Mouse (Mus musculus) thymus, adult 2 months (tissue): ENCODE data around the gene Gm853. TPM values are rescaled to one million over a fixed set of nuclear protein-coding genes. Genes with fewer than 3 reads are reported as not detected.

Source experiments
- DNase-seq: peaks from one replicate; pipeline ENCODE4 v3.0.0; 2021
- H3K27ac ChIP-seq: fragments of 200-500 bp; 2 replicates; pipeline ENCODE4 v1.5.1; 2012; ENCODE audit warnings: low read length, control low read depth; ENCODE audit not compliant: control insufficient read depth, insufficient read depth
- H3K27me3 ChIP-seq: fragments of 200-500 bp; 2 replicates; pipeline ENCODE4 v1.6.1; 2012; ENCODE audit warnings: mild to moderate bottlenecking, low read length, moderate library complexity, mixed read lengths; ENCODE audit not compliant: control insufficient read depth, insufficient read depth
- H3K36me3 ChIP-seq: fragments of 200-500 bp; 2 replicates; pipeline ENCODE4 v1.6.1; 2012; ENCODE audit warnings: mild to moderate bottlenecking, low read length, moderate library complexity; ENCODE audit not compliant: control insufficient read depth, insufficient read depth
- H3K4me1 ChIP-seq: fragments of 200-500 bp; replicated peaks from 2 replicates; pipeline ENCODE4 v1.6.1; 2012; ENCODE audit warnings: low read length; ENCODE audit not compliant: control insufficient read depth, insufficient read depth
- H3K4me3 ChIP-seq: fragments of 200-500 bp; 2 replicates; pipeline ENCODE4 v1.5.1; 2012; ENCODE audit warnings: mild to moderate bottlenecking, low read length, control low read depth, moderate library complexity; ENCODE audit not compliant: control insufficient read depth, insufficient read depth
- CTCF ChIP-seq: fragments of 200-500 bp; IDR thresholded peaks from 2 replicates; pipeline ENCODE4 v1.5.1; 2012; ENCODE audit warnings: mild to moderate bottlenecking, control low read depth, low read length, moderate library complexity, borderline replicate concordance; ENCODE audit not compliant: control insufficient read depth, poor library complexity, insufficient read depth; ENCODE audit errors: extremely low read depth
- POLR2A ChIP-seq: fragments of 200-500 bp; IDR thresholded peaks from 2 replicates; pipeline ENCODE4 v1.6.1; 2012; ENCODE audit warnings: mild to moderate bottlenecking, low read length, control low read depth, moderate library complexity; ENCODE audit not compliant: control insufficient read depth, poor library complexity, insufficient read depth; ENCODE audit errors: extremely low read depth
- WGBS: fragments of 180-500 bp; shearing (Covaris S2); methylation state at CpG from one replicate; pipeline ENCODE4 v1.1.7; 2018; 5-methylcytosine and 5-hydroxymethylcytosine counted together
- polyA plus RNA-seq: library from polyadenylated mRNA; depleted of rRNA; stranded (reverse); fragments of >200 nt; gene quantifications from 2 replicates; pipeline ENCODE4 v1.2.3, GENCODE M21; 2012

The Gm853 gene
- polyA plus RNA-seq, 1 experiment: 0.13 TPM

DNA sequence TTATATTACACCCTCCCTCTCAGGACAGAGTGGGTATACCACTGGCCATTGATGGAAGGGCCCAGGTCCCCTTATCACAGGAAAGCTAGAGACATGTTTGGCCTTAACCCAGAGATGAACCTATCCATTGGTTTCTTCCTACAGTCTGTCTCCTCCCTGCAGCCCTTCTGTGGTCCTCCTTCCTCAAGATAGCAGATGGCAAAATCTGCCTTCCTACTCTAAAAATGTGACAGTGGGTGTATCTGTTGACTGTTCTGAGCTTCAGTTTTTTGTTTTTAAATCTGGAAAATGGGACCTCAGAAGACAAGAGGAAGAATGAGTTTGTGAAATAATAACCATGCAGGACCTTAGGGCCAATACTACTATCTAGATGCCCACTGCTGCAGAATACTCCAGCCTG lies 1.9 kb upstream of the Gm853 start:
- Histone ChIP-seq H3K27me3 (no peaks in the 10 kb centered on the region), H3K27ac (no peak overlapping the region), H3K4me1 (no peaks in the 10 kb centered on the region), H3K4me3 (no peak overlapping the region), H3K36me3 (no peaks in the 10 kb centered on the region)
- no peak for DNase-seq
- no peak for TF ChIP-seq CTCF
- TF ChIP-seq POLR2A: no peak

DNA sequence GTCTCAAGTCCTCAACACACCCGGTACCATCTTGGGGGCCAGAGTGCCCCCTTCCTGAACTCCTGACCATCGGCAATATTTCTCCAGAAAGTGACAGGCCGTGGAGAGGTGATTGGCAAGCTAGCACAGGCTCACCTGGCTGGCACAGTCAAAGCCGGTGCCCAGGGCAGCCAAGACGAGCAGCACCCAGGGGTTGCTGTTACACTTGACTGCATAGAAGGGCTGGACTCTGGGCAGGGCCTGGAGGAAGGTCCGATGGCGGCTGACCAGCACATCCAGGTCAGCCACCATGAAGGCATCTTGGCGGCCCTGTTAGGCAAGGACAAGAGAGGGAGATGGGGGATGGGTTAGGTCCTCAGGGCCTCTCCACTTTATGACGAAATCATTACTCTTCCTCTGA lies 2.0 kb downstream of the Gm853 start:
- TF ChIP-seq CTCF (no peak), POLR2A (no peak)
- no peak overlapping the region for H3K27ac ChIP-seq
- no peaks in the 10 kb centered on the region for H3K36me3 ChIP-seq
- 87% methylated on average over 9 of the region's 9 CpGs for WGBS
- no peak overlapping the region for H3K4me3 ChIP-seq
- no peaks in the 10 kb centered on the region for H3K4me1 ChIP-seq
- H3K27me3 ChIP-seq: no peaks in the 10 kb centered on the region
- no peak for DNase-seq

DNA sequence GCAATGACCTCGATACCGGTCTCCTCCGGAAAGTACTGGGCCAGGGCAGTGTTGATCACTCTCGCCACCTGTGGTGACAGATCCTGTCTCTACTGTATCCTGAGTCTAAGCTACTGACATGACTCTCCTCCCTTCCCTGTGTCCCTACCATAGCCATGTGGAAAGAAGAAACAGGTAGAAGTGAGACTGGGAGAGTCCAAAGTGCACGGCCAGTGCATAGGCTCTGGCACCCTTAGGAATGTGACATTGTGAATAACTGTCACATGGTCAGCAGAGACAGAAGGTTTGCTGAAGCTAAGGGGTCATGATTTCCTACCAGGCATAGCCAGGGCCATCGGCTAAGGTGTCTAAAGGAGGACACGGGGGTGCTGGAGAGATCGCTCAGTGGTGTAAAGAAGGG lies 6.8 kb downstream of the Gm853 start:
- WGBS: 92% methylated on average over 8 of the region's 8 CpGs

DNA sequence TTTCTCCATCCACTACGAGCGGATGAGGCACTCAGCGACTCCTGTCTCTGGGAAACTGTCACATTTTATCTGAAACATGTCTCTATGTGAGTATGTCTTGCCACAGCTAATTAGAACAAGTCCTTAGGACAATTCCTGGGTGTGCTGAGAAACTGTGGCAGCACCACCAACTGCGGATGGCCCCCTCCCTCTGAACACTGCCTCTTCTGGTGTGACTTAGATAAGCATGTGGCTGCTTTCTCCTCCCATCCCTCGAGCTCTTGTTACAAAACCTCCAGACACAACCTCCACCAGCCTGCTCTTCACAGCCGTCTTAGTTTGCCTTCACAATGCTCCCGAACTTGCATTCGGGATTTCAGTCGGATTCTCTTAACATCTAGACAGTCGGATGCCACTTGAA lies 8.3 kb downstream of the Gm853 start:
- Histone ChIP-seq H3K27ac (no peak overlapping the region), H3K4me3 (no peak overlapping the region), H3K4me1 (no peaks in the 10 kb centered on the region), H3K27me3 (no peaks in the 10 kb centered on the region), H3K36me3 (no peaks in the 10 kb centered on the region)
- no peak for TF ChIP-seq CTCF
- DNase-seq: no peak
- WGBS: 85% methylated on average over 10 of the region's 10 CpGs

More for the DNA sequence above, 6.8 kb downstream of the Gm853 start:
- Histone ChIP-seq H3K27me3 (no peaks in the 10 kb centered on the region), H3K27ac (no peak overlapping the region), H3K4me3 (no peak overlapping the region), H3K36me3 (no peaks in the 10 kb centered on the region), H3K4me1 (no peaks in the 10 kb centered on the region)
- TF ChIP-seq POLR2A (no peak), CTCF (no peak)
- DNase-seq: no peak

DNA sequence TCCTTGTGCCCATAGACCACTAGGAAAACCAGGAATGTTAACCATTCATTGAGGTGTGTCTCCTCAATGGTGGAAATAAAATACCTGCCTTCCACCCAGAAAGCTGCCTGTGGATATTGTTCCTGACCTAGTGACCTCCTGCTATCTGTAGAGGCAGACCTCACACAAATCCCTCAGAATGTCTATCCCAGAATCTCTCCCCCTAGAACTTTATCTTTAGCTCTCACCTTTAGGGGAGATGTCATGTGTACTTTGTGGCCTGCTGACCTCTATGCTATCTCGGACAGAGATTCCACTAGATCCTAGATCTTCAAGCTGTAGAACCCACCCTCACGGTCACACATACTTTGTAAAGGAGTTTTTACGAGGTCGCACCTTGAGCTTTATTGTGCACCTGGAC lies 9.0 kb downstream of the Gm853 start:
- Histone ChIP-seq H3K27ac (no peak overlapping the region), H3K4me1 (no peaks in the 10 kb centered on the region), H3K36me3 (no peaks in the 10 kb centered on the region), H3K27me3 (no peaks in the 10 kb centered on the region), H3K4me3 (no peak overlapping the region)
- DNase-seq: no peak
- no peak for TF ChIP-seq POLR2A
- TF ChIP-seq CTCF: no peak
- WGBS: 95% methylated on average over 4 of the region's 4 CpGs

DNA sequence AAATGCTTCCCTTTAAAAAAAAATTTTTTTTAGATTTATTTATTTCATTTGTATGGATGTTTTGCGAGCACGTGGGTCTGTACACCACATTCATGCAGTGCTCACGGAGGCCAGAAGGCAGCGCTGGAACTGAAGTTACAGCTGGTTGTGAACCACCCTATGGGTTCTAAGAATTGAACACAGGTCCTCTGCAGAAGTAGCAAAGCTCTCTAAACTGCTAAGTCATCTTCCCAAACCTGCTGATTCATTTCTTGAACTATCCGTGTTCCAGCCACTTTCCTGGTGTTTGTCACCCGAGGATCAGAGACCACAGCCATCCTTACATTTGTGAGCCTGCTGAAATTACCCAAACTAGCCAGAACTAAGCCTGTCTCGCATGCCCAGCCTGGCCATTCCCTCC lies 9.8 kb downstream of the Gm853 start:
- no peak for DNase-seq
- Histone ChIP-seq H3K4me1 (no peaks in the 10 kb centered on the region), H3K27ac (no peak overlapping the region), H3K4me3 (no peak overlapping the region), H3K36me3 (no peaks in the 10 kb centered on the region), H3K27me3 (no peaks in the 10 kb centered on the region)
- 66% methylated on average over 7 of the region's 7 CpGs for WGBS
- no peak for TF ChIP-seq POLR2A
- no peak for TF ChIP-seq CTCF

DNA sequence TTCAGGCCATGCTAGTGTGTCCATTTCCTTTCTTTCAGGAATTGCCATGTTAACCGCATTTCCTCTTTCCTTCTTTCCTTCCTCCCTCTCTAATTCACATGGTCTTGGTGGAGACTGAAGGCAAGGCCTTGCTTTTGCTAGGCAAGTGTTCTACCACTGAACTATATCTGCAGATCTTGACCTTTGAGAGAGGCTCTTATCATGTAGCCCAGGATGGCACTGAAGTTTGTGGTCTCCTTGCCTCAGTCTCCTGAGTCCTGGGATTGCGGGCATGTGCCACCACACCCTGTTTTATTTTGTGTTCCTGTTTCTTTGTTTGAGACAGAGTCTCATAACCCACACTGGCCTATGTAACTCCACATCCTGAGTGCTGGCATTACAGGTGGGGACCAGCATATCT lies 10.3 kb downstream of the Gm853 start:
- no peaks in the 10 kb centered on the region for H3K36me3 ChIP-seq

More for the DNA sequence above, 10.3 kb downstream of the Gm853 start:
- no peaks in the 10 kb centered on the region for H3K27me3 ChIP-seq
- H3K27ac ChIP-seq: no peak overlapping the region
- no peak overlapping the region for H3K4me3 ChIP-seq
- TF ChIP-seq CTCF (no peak), POLR2A (no peak)
- WGBS: 88% methylated on average over 2 of the region's 2 CpGs
- H3K4me1 ChIP-seq: no peaks in the 10 kb centered on the region
- no peak for DNase-seq
